22 mouse cellular contexts compared by ENCODE assay signal in the genomic region with DNA sequence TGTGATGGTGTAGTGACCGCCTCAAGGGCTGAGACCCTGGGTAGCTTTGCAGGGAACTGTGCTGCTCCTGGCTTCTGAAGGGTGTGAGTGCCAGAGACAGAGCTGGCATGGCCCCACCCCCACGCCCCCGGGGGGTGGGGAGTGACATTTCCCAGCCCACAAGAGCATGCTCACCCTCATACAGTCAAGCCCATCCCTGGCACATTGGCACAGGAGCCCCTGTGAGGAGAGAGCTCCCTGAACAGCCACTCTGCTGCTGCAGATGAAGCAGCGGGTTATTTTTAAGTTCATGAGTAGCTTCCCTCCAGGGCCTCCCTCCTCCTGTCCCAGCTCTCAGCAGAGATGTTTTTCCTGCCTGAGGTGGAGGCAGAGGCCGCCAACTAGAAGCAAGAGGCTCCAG. TPM values are rescaled to one million over a fixed set of nuclear protein-coding genes. Genes with fewer than 3 reads are reported as not detected.
DNase-seq lines count a peak whose midpoint lies in the region; TF ChIP-seq lines count a peak whose summit lies in the region.
"Had no signal": no experiment of that assay in that cellular context is flagged by ENCODE, and none has a peak within 500 bp of the region (broad histone marks: within the 10 kb centered on the region; RNA-seq: fewer than 3 reads in every experiment).

No protein-coding gene starts in this region.

- no peak for TF ChIP-seq CTCF in cerebellum, adult 2 months (IDR thresholded peaks at IDR 0.05; ENCODE audit: borderline replicate concordance, insufficient read depth, low read depth, low read length)

- H3K36me3 ChIP-seq in heart, embryonic 10.5 days, result no peaks in the 10 kb centered on the region
- H3K36me3 ChIP-seq: midbrain, embryonic 10.5 days had no signal

- no peaks in the 10 kb centered on the region for H3K27me3 ChIP-seq in cerebellum, adult 2 months (ENCODE audit: control insufficient read depth, insufficient read depth, low read length)
- H3K27me3 ChIP-seq in heart, embryonic 10.5 days (ENCODE audit: insufficient read depth, poor library complexity, severe bottlenecking), result no peaks in the 10 kb centered on the region
- H3K27me3 ChIP-seq: forebrain, embryonic 13.5 days had no signal

- H3K4me3 ChIP-seq in cerebellum, adult 2 months (replicated peaks; ENCODE audit: insufficient read depth, low read depth, low read length), result no peak overlapping the region
- H3K4me3 ChIP-seq in heart, embryonic 10.5 days, result no peak overlapping the region
- H3K4me3 ChIP-seq: forebrain, embryonic 13.5 days; gastrocnemius, adult 2 months; heart, adult 2 months; midbrain, embryonic 10.5 days had no signal

- TF ChIP-seq POLR2A in cerebellum, adult 2 months (IDR thresholded peaks at IDR 0.05; ENCODE audit: borderline replicate concordance, insufficient read depth, low read length), result no peak

- no peaks in the 10 kb centered on the region for H3K9me3 ChIP-seq in heart, embryonic 10.5 days
- H3K9me3 ChIP-seq: forebrain, embryonic 13.5 days; midbrain, embryonic 10.5 days had no signal

- DNase-seq in cerebellum, adult 2 months, result peak; percentile 41 to 45
- DNase-seq in cerebellum, postnatal 14 days, result no peak
- no peak for DNase-seq in heart, embryonic 10.5 days (ENCODE audit: low spot score)
- no peak for DNase-seq in heart, adult 8-10 months (ENCODE audit: low spot score)
- peak; percentile 66 for DNase-seq in right cerebral cortex, postnatal 25 days
- DNase-seq in right cerebral cortex, postnatal 14 days, result no peak
- no peak for DNase-seq in urinary bladder, postnatal 4 days (ENCODE audit: low spot score in 2 of 2)
- DNase-seq in gastrocnemius, postnatal 4 days (ENCODE audit: low spot score in 2 of 2), result no peak
- DNase-seq: gastrocnemius, adult 2 months; lung, embryonic 14.5 days; lung, postnatal 4 days; right cerebral cortex, postnatal 4 days; thymus, postnatal 36 days had no signal

- H3K4me1 ChIP-seq in cerebellum, adult 2 months (ENCODE audit: control insufficient read depth, insufficient read depth, low read length), result peaks cover 72% of the 10 kb centered on the region
- peaks cover 20% of the 10 kb centered on the region for H3K4me1 ChIP-seq in heart, embryonic 10.5 days
- H3K4me1 ChIP-seq: midbrain, embryonic 10.5 days had no signal

- peak overlapping the region; percentile 93 for H3K27ac ChIP-seq in cerebellum, adult 2 months (ENCODE audit: insufficient read depth, low read length)
- H3K27ac ChIP-seq in heart, embryonic 10.5 days, result peak overlapping the region; percentile 72
- H3K27ac ChIP-seq: forebrain, embryonic 13.5 days; gastrocnemius, adult 2 months; heart, adult 2 months; midbrain, embryonic 10.5 days had no signal

- 37% methylated on average over 5 of the region's 5 CpGs for WGBS in cerebellum, adult 2 months
- 52% methylated on average over 5 of the region's 5 CpGs for WGBS in heart, embryonic 10.5 days

RNA-seq across cellular contexts. Expression of gene Rcvrn, which starts 23.0 kb away (rescaled TPM):
- polyA plus RNA-seq in cerebellum, adult 2 months (2012; rRNA removed), result 0.41 and 0.86 TPM in 2 replicates
- polyA plus RNA-seq in heart, embryonic 10.5 days (2016; fragmentation: Nextera tagmentation; extraction: Ambion mirVana), result not detected in 2 replicates
- not detected for total RNA-seq in heart, adult 8-10 months (2022)
- under 1 TPM in 1 of 2 experiments, not detected in 1; 0.44 TPM for total RNA-seq in gastrocnemius, postnatal 4 days (2021)
- total RNA-seq: gastrocnemius, adult 2 months; heart, adult 2 months; liver, adult 2 months; MEL had no signal
- polyA plus RNA-seq: forebrain, embryonic 13.5 days; heart, adult 2 months; hindbrain, embryonic 16.5 days; intestine, postnatal 0 days; kidney, embryonic 16.5 days; liver, adult 2 months; lung, embryonic 14.5 days; midbrain, embryonic 10.5 days; neural tube, embryonic 11.5 days had no signal

Comparison
In these comparisons a context has a peak if more than half of its experiments do, and no peak if none do; other contexts are left out.
1. DNase-seq: peak in cerebellum, adult 2 months (2 of 2) and right cerebral cortex, postnatal 25 days (single experiment); none in cerebellum, postnatal 14 days (0 of 2), heart, embryonic 10.5 days (single experiment), heart, adult 8-10 months (single experiment), right cerebral cortex, postnatal 14 days (single experiment), urinary bladder, postnatal 4 days (0 of 2) and gastrocnemius, postnatal 4 days (0 of 2).